ENCODE assay signal across 8 mouse cellular contexts in the genomic region with DNA sequence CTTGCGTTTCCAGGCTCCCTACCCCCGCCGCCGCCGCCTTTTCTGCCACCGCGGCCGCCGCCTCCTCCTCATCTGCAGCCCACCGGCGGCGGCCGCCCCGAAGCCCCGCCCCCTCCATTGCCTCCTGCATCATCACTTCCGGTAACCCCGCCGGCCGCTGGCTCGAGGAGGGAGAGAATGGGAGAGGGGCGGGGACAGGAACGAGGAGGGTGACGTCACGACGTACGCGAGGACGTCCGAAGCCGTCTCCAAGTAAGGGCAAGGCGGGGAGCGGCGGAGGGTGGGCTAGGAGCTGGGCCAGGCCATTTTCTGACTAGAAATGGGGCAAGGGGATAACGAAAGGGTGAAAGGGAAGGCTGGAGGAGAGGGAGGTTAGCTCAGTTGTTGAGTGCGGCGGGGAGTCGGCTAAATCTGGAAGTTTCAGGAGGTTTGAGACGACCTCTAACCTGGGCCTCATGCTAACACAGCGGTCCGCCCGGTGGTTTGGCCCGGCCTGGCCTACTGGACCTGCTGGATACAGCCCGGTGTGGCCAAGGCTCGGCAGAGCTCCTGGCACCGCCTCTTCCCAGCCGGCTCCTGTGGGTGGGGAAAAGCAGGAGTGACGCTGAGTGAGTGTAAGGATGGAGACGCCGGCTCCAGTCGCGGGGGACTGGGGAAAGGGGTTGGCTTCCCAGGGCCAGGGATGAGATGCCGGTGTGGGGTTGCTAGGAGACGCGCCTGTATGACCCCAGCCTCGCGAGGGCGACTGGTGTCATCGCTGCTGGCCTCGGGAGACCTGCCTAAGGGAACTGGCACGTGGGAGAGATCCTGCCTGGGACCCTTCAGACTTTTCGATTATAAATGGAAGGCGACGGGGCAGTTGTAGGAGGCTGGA. TPM values are rescaled to one million over a fixed set of nuclear protein-coding genes. Genes with fewer than 3 reads are reported as not detected.
DNase-seq lines count a peak whose midpoint lies in the region; ATAC-seq and TF ChIP-seq lines count a peak whose summit lies in the region.

Gene Lyrm1 (plus strand): TSS at position 223 of the 874 bp plus-strand sequence.
Gene Dcun1d3 (minus strand): TSS at position 660 of the 874 bp plus-strand sequence.

- H3K9me3 ChIP-seq in embryonic facial prominence, embryonic 13.5 days, result no peaks in the 10 kb centered on the region
- no peaks in the 10 kb centered on the region for H3K9me3 ChIP-seq in limb, embryonic 14.5 days (ENCODE audit: control insufficient read depth, low read length)
- H3K9me3 ChIP-seq in midbrain, postnatal 0 days (ENCODE audit: low read length), result no peaks in the 10 kb centered on the region

- WGBS in embryonic facial prominence, embryonic 13.5 days, result under 1% methylated on average over 63 of the region's 63 CpGs
- WGBS in limb, embryonic 14.5 days, result under 1% methylated on average over 63 of the region's 63 CpGs
- 0% methylated on average over 62 of the region's 63 CpGs for WGBS in midbrain, postnatal 0 days

- DNase-seq in 3134 (ENCODE audit: extremely low read depth, insufficient read length, low spot score), result peak; percentile 95
- DNase-seq in adrenal gland, postnatal 36 days, result peak; percentile 98 to 99
- peak; percentile 95 for DNase-seq in heart, adult 8-10 months (ENCODE audit: low spot score)
- DNase-seq in kidney, adult 9 months, result peak; percentile 99
- DNase-seq in limb, embryonic 14.5 days (ENCODE audit: low spot score), result peak; percentile 97
- DNase-seq in midbrain, postnatal 0 days (ENCODE audit: low spot score), result peak; percentile 99
- peak; percentile 87 to 92 for DNase-seq in spleen, postnatal 14 days (ENCODE audit: low spot score in 2 of 2)

- peak within 1 kb of the TSS; percentile 81 for H3K4me2 ChIP-seq in embryonic facial prominence, embryonic 13.5 days
- peak within 1 kb of the TSS; percentile 74 for H3K4me2 ChIP-seq in limb, embryonic 14.5 days (replicated peaks; ENCODE audit: low read depth, low read length, severe bottlenecking)
- H3K4me2 ChIP-seq in midbrain, postnatal 0 days (ENCODE audit: low read depth, low read length, poor library complexity, severe bottlenecking), result peak within 1 kb of the TSS; percentile 64

- peak within 1 kb of the TSS; percentile 91 for H3K9ac ChIP-seq in embryonic facial prominence, embryonic 13.5 days
- peak within 1 kb of the TSS; percentile 83 for H3K9ac ChIP-seq in limb, embryonic 14.5 days (ENCODE audit: low read depth, low read length, severe bottlenecking)
- H3K9ac ChIP-seq in midbrain, postnatal 0 days (replicated peaks; ENCODE audit: low read length, poor library complexity, severe bottlenecking), result peak within 1 kb of the TSS; percentile 72

- peak within 1 kb of the TSS; percentile 79 for H3K4me3 ChIP-seq in embryonic facial prominence, embryonic 13.5 days
- peak within 1 kb of the TSS; percentile 69 for H3K4me3 ChIP-seq in limb, embryonic 14.5 days (replicated peaks; ENCODE audit: low read length)
- H3K4me3 ChIP-seq in midbrain, postnatal 0 days (ENCODE audit: low read depth, low read length), result peak within 1 kb of the TSS; percentile 69

- TF ChIP-seq CTCF in midbrain, postnatal 0 days (IDR thresholded peaks at IDR 0.05), result no peak

- peaks cover 17% of the 10 kb centered on the region for H3K4me1 ChIP-seq in embryonic facial prominence, embryonic 13.5 days
- H3K4me1 ChIP-seq in limb, embryonic 14.5 days (ENCODE audit: control insufficient read depth, insufficient read depth, low read length), result peaks cover 4% of the 10 kb centered on the region; the same call in 1 of the 2 replicates
- H3K4me1 ChIP-seq in midbrain, postnatal 0 days (ENCODE audit: insufficient read depth, low read length), result no peaks in the 10 kb centered on the region

- ATAC-seq in embryonic facial prominence, embryonic 13.5 days (ENCODE audit: insufficient number of reproducible peaks, insufficient read depth, low FRiP score, low TSS enrichment, low read depth), result peak; percentile 99
- peak; percentile 99 for ATAC-seq in limb, embryonic 14.5 days (ENCODE audit: low FRiP score, low read depth)
- peak; percentile 99 for ATAC-seq in midbrain, postnatal 0 days (ENCODE audit: low FRiP score)

- TF ChIP-seq POLR2A in limb, embryonic 14.5 days (IDR thresholded peaks at IDR 0.05; ENCODE audit: borderline replicate concordance, extremely low read depth, insufficient read depth, insufficient read length), result peak; percentile 82

- peak within 1 kb of the TSS; percentile 98 for H3K27ac ChIP-seq in embryonic facial prominence, embryonic 13.5 days
- peak within 1 kb of the TSS; percentile 95 for H3K27ac ChIP-seq in limb, embryonic 14.5 days (replicated peaks; ENCODE audit: low read depth, low read length)
- H3K27ac ChIP-seq in midbrain, postnatal 0 days (ENCODE audit: low read depth, low read length), result peak within 1 kb of the TSS; percentile 89

- H3K36me3 ChIP-seq in embryonic facial prominence, embryonic 13.5 days, result no peaks in the 10 kb centered on the region
- no peaks in the 10 kb centered on the region for H3K36me3 ChIP-seq in limb, embryonic 14.5 days (ENCODE audit: control insufficient read depth, insufficient read depth, low read length)
- H3K36me3 ChIP-seq in midbrain, postnatal 0 days (ENCODE audit: insufficient read depth, low read length), result no peaks in the 10 kb centered on the region

- no peaks in the 10 kb centered on the region for H3K27me3 ChIP-seq in embryonic facial prominence, embryonic 13.5 days
- H3K27me3 ChIP-seq in limb, embryonic 14.5 days (ENCODE audit: control insufficient read depth, insufficient read depth, low read length), result no peaks in the 10 kb centered on the region
- H3K27me3 ChIP-seq in midbrain, postnatal 0 days (ENCODE audit: insufficient read depth, low read length), result no peaks in the 10 kb centered on the region

RNA-seq across cellular contexts. Expression of gene Lyrm1, which starts in this region (rescaled TPM):
- total RNA-seq in adrenal gland, postnatal 36 days (2021), result 1 to 10 TPM; 6.4 to 7.3 TPM
- 10.6 and 12.4 TPM in 2 replicates for polyA plus RNA-seq in embryonic facial prominence, embryonic 13.5 days (2015; fragmentation: Nextera tagmentation; extraction: Ambion mirVana)
- 10 to 100 TPM in 2 of 4 experiments, 1 to 10 TPM in 2; 9.1 to 10.7 (median 10.0) TPM for total RNA-seq in heart, adult 8-10 months (2022)
- 3.1 and 5.2 TPM in 2 replicates for polyA plus RNA-seq in limb, embryonic 14.5 days (2012; rRNA removed)
- polyA plus RNA-seq in limb, embryonic 14.5 days (2014; fragmentation: Nextera tagmentation; extraction: Ambion mirVana), result 8.9 and 9.5 TPM in 2 replicates
- 5.9 and 12.1 TPM in 2 replicates for total RNA-seq in midbrain, postnatal 0 days (2014; rRNA removed)
- polyA plus RNA-seq in midbrain, postnatal 0 days (2015; fragmentation: Nextera tagmentation; extraction: Ambion mirVana), result 25.5 and 27.4 TPM in 2 replicates

RNA-seq across cellular contexts. Expression of gene Dcun1d3, which starts in this region (rescaled TPM):
- total RNA-seq in adrenal gland, postnatal 36 days (2021), result 10 to 100 TPM; 27.5 to 36.6 TPM
- polyA plus RNA-seq in embryonic facial prominence, embryonic 13.5 days (2015; fragmentation: Nextera tagmentation; extraction: Ambion mirVana), result 10.6 and 13.2 TPM in 2 replicates
- total RNA-seq in heart, adult 8-10 months (2022), result 10 to 100 TPM in 3 of 4 experiments, 1 to 10 TPM in 1; 9.4 to 16.1 (median 14.2) TPM
- polyA plus RNA-seq in limb, embryonic 14.5 days (2012; rRNA removed), result 6.6 and 7.8 TPM in 2 replicates
- polyA plus RNA-seq in limb, embryonic 14.5 days (2014; fragmentation: Nextera tagmentation; extraction: Ambion mirVana), result 7.5 and 10.2 TPM in 2 replicates
- 14.5 and 14.6 TPM in 2 replicates for total RNA-seq in midbrain, postnatal 0 days (2014; rRNA removed)
- 9.6 and 10.0 TPM in 2 replicates for polyA plus RNA-seq in midbrain, postnatal 0 days (2015; fragmentation: Nextera tagmentation; extraction: Ambion mirVana)

Comparison
In these comparisons a context has a peak if more than half of its experiments do, and no peak if none do; other contexts are left out.
1. Peak in every context shown above with its lines: DNase-seq, ATAC-seq, H3K4me3 ChIP-seq and H3K27ac ChIP-seq.